Mouse (Mus musculus) ES-Bruce4 (cell line): ENCODE measurements around the gene C530008M17Rik.

ENCODE experiments used
- CTCF ChIP-seq: IDR thresholded peaks from one replicate; pipeline ENCODE4 v1.8.1; 2011; ENCODE audit warnings: low read depth, low read length
- EP300 ChIP-seq: IDR thresholded peaks from 2 replicates; pipeline ENCODE4 v1.6.1; 2011; ENCODE audit warnings: low read depth, low read length; ENCODE audit not compliant: insufficient read depth

- TF ChIP-seq CTCF, result no peak
- TF ChIP-seq EP300, result no peak
Observed at GRCm38 (mm10) chr5:76741463-76741862, 85.2 kb downstream of the C530008M17Rik start.
